Mouse (Mus musculus): Measurements from ENCODE around the gene Dhx8. TPM values are rescaled to one million over a fixed set of nuclear protein-coding genes. Genes with fewer than 3 reads are reported as not detected.

Dhx8 gene
- 14.3 and 15.7 TPM in 2 replicates for polyA plus RNA-seq (2015; fragmentation: Nextera tagmentation; extraction: Ambion mirVana)

GRCm38 (mm10) chr11:101732518-101733440 lies at the start of gene Dhx8:
Gene Dhx8, plus strand, starts transcription at chr11:101732919.

DNA sequence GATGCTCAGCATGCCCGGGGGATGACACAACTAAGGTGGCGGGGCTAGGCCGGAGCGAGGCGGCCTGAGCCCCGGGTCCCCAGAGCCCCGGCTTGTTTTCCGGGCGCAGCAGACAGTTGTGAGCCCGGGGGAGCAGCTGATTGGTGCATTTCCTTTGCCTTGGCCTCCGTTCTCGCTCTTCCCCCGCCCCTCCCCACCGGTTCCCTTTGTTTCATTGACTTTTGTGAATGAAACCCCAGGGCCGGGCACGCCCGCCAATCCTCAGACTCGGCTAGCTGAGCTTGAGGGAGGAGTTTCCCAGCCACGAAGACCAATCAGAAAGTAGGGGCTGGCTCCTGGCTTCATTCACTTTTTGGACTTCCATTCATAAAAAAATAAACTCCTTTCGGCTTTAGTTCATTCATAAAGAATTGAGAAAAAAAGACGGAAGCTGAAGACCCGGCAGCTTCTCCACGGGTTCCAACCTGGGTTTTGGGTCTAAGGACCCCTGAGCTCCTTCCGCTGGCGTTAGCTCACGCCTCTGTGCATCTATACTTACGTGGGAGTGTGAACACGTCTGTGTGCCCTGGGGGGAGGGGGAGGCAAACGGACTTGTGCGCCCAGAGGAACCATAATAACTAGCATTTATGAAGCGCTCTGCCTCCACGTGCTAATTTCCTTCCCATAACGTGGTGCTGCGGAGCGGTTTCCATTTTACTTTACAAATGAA lies 52.6 kb downstream of the Dhx8 start, which contains the start of gene Etv4:
Gene Etv4, minus strand, starts transcription at position 229 of the 709 bp plus-strand sequence.

Other genes with a start within 250 kb of the Dhx8 start
- 2.2 and 2.7 TPM in 2 replicates for gene Brca1, start 181.0 kb upstream of the Dhx8 start, polyA plus RNA-seq (2015; fragmentation: Nextera tagmentation; extraction: Ambion mirVana)
- 36.2 and 36.7 TPM in 2 replicates for gene Nbr1, start 180.8 kb upstream of the Dhx8 start, polyA plus RNA-seq (2015; fragmentation: Nextera tagmentation; extraction: Ambion mirVana)
- gene Tmem106a, start 150.7 kb upstream of the Dhx8 start, polyA plus RNA-seq (2015; fragmentation: Nextera tagmentation; extraction: Ambion mirVana), result 16.5 and 19.3 TPM in 2 replicates
- gene Gm11634, start 133.7 kb upstream of the Dhx8 start, polyA plus RNA-seq (2015; fragmentation: Nextera tagmentation; extraction: Ambion mirVana), result not detected in 2 replicates
- gene Rdm1, start 105.7 kb upstream of the Dhx8 start, polyA plus RNA-seq (2015; fragmentation: Nextera tagmentation; extraction: Ambion mirVana), result 23.8 and 26.2 TPM in 2 replicates
- gene Arl4d, start 67.4 kb upstream of the Dhx8 start, polyA plus RNA-seq (2015; fragmentation: Nextera tagmentation; extraction: Ambion mirVana), result 31.7 and 40.2 TPM in 2 replicates
- gene Etv4, start 52.5 kb downstream of the Dhx8 start, polyA plus RNA-seq (2015; fragmentation: Nextera tagmentation; extraction: Ambion mirVana), result 0.33 and 0.63 TPM in 2 replicates
- 2.7 and 2.9 TPM in 2 replicates for gene Meox1, start 161.5 kb downstream of the Dhx8 start, polyA plus RNA-seq (2015; fragmentation: Nextera tagmentation; extraction: Ambion mirVana)
- gene Sost, start 234.1 kb downstream of the Dhx8 start, polyA plus RNA-seq (2015; fragmentation: Nextera tagmentation; extraction: Ambion mirVana), result not detected in 2 replicates